Mouse (Mus musculus) limb, embryonic 15.5 days (tissue): ENCODE measurements around the gene Pde11a. TPM values are rescaled to one million over a fixed set of nuclear protein-coding genes. Genes with fewer than 3 reads are reported as not detected.

Source experiments
- ATAC-seq: fragments of 200-750 bp; cut with Nextera tagmentation; 2 replicates; pipeline ENCODE4 v1.8.0; 2017; ENCODE audit warnings: low read depth, moderate TSS enrichment; ENCODE audit not compliant: insufficient number of reproducible peaks, low FRiP score, low TSS enrichment
- H3K27ac ChIP-seq: fragments of 300-500 bp; sonication (generic); 2 replicates; pipeline ENCODE4 v1.5.1; 2015; ENCODE audit warnings: moderate library complexity, mild to moderate bottlenecking, inconsistent platforms
- H3K27me3 ChIP-seq: fragments of 300-500 bp; sonication (generic); 2 replicates; pipeline ENCODE4 v1.6.1; 2015; ENCODE audit warnings: inconsistent platforms
- H3K36me3 ChIP-seq: fragments of 300-500 bp; sonication (generic); 2 replicates; pipeline ENCODE4 v1.6.1; 2015; ENCODE audit warnings: inconsistent platforms
- H3K4me1 ChIP-seq: fragments of 300-500 bp; sonication (generic); 2 replicates; pipeline ENCODE4 v1.6.1; 2015; ENCODE audit warnings: inconsistent platforms
- H3K4me2 ChIP-seq: fragments of 300-500 bp; sonication (generic); 2 replicates; pipeline ENCODE4 v1.6.1; 2015; ENCODE audit warnings: mild to moderate bottlenecking, inconsistent platforms
- H3K4me3 ChIP-seq: fragments of 300-500 bp; sonication (generic); 2 replicates; pipeline ENCODE4 v1.5.1; 2015; ENCODE audit warnings: mild to moderate bottlenecking, inconsistent platforms
- H3K9ac ChIP-seq: fragments of 300-500 bp; sonication (generic); 2 replicates; pipeline ENCODE4 v1.6.1; 2015; ENCODE audit warnings: inconsistent platforms
- H3K9me3 ChIP-seq: fragments of 300-500 bp; sonication (generic); 2 replicates; pipeline ENCODE4 v1.6.1; 2016; ENCODE audit warnings: inconsistent platforms
- WGBS: fragments of 180-500 bp; shearing (Covaris S2); methylation state at CpG from one replicate; pipeline ENCODE4 v1.1.7; 2015; 5-methylcytosine and 5-hydroxymethylcytosine counted together
- microRNA-seq: library from miRNA; unstranded; fragments of <30 nt; microRNA quantifications from one replicate; pipeline ENCODE4, GENCODE M21; 2016
- polyA plus RNA-seq: library from polyadenylated mRNA; unstranded; fragments of >200 nt; fragmentation: Nextera tagmentation; extraction: Ambion mirVana; gene quantifications from 2 replicates; pipeline ENCODE4 v1.2.1, GENCODE M21; 2015

Pde11a gene
- polyA plus RNA-seq, 1 experiment from 2014 or later = 0.50 TPM

GRCm38 (mm10) chr2:75959850-75960365 lies 378.7 kb downstream of the Pde11a start:
- Histone ChIP-seq H3K36me3 (no peaks in the 10 kb centered on the region), H3K4me3 (peak overlapping the region; percentile 18), H3K27me3 (peaks cover 4% of the 10 kb centered on the region; the same call in 1 of the 2 replicates), H3K27ac (peak overlapping the region; percentile 87), H3K4me2 (peak overlapping the region; percentile 44), H3K9ac (no peak overlapping the region), H3K4me1 (peaks cover 51% of the 10 kb centered on the region), H3K9me3 (no peaks in the 10 kb centered on the region)
- ATAC-seq = peak; percentile 87
- 8% methylated on average over 15 of the region's 15 CpGs for WGBS

- Histone ChIP-seq H3K9ac (no peak overlapping the region), H3K4me1 (peaks cover 45% of the 10 kb centered on the region), H3K9me3 (no peaks in the 10 kb centered on the region), H3K4me2 (peak overlapping the region; percentile 44), H3K27me3 (peaks cover 4% of the 10 kb centered on the region; the same call in 1 of the 2 replicates), H3K27ac (peak overlapping the region; percentile 87), H3K4me3 (peak overlapping the region; percentile 18), H3K36me3 (no peaks in the 10 kb centered on the region)
- peak; percentile 54 for ATAC-seq
- WGBS = 8% methylated on average over 18 of the region's 18 CpGs
Measured at GRCm38 (mm10) chr2:75959183-75959849, 379.3 kb downstream of the Pde11a start.

GRCm38 (mm10) chr2:75955709-75956108 lies 382.9 kb downstream of the Pde11a start:
- H3K36me3 ChIP-seq = no peaks in the 10 kb centered on the region
- H3K27me3 ChIP-seq = peaks cover 4% of the 10 kb centered on the region; the same call in 1 of the 2 replicates
- H3K4me1 ChIP-seq = peaks cover 34% of the 10 kb centered on the region
- no peak for ATAC-seq
- no peak overlapping the region for H3K4me3 ChIP-seq
- H3K9me3 ChIP-seq = no peaks in the 10 kb centered on the region
- no peak overlapping the region for H3K9ac ChIP-seq
- no peak overlapping the region for H3K27ac ChIP-seq
- 61% methylated on average over 14 of the region's 14 CpGs for WGBS
- H3K4me2 ChIP-seq = no peak overlapping the region

GRCm38 (mm10) chr2:75953320-75953719 lies 385.3 kb downstream of the Pde11a start:
- Histone ChIP-seq H3K27me3 (peaks cover 4% of the 10 kb centered on the region; the same call in 1 of the 2 replicates), H3K9ac (no peak overlapping the region), H3K4me3 (no peak overlapping the region), H3K27ac (no peak overlapping the region), H3K9me3 (no peaks in the 10 kb centered on the region), H3K36me3 (no peaks in the 10 kb centered on the region), H3K4me1 (peaks cover 10% of the 10 kb centered on the region), H3K4me2 (no peak overlapping the region)
- ATAC-seq = no peak
- 89% methylated on average over 5 of the region's 5 CpGs for WGBS

- no peak overlapping the region for H3K4me3 ChIP-seq
- ATAC-seq = no peak
- WGBS = 46% methylated on average over 8 of the region's 8 CpGs
- H3K9me3 ChIP-seq = no peaks in the 10 kb centered on the region
- H3K27me3 ChIP-seq = peaks cover 3% of the 10 kb centered on the region; the same call in 1 of the 2 replicates
- H3K36me3 ChIP-seq = no peaks in the 10 kb centered on the region
- no peak overlapping the region for H3K27ac ChIP-seq
- no peak overlapping the region for H3K4me2 ChIP-seq
- H3K4me1 ChIP-seq = no peaks in the 10 kb centered on the region
- no peak overlapping the region for H3K9ac ChIP-seq
Measured at GRCm38 (mm10) chr2:75950685-75951084, 387.9 kb downstream of the Pde11a start.

Small RNA genes within 50 kb of the gene (microRNA-seq; reads per million reads assigned to microRNA genes)
- not detected for gene Gm44337

Other genes with a start within 250 kb of the Pde11a start
- gene Cyct, start 21.7 kb upstream of the Pde11a start, polyA plus RNA-seq = not detected in 2 replicates
- gene Rbm45, start 31.2 kb upstream of the Pde11a start, polyA plus RNA-seq = 12.0 and 15.1 TPM in 2 replicates
- gene Osbpl6, start 67.7 kb upstream of the Pde11a start, polyA plus RNA-seq = 10.3 and 11.3 TPM in 2 replicates